Mouse (Mus musculus) skeletal muscle tissue, adult 2 months (tissue): ENCODE data around the gene Alg14.

ENCODE experiments used
- DNase-seq: peaks from one replicate; pipeline ENCODE4 v3.0.0-alpha.2; 2012; ENCODE audit warnings: low read depth, low spot score

Alg14 gene

DNA sequence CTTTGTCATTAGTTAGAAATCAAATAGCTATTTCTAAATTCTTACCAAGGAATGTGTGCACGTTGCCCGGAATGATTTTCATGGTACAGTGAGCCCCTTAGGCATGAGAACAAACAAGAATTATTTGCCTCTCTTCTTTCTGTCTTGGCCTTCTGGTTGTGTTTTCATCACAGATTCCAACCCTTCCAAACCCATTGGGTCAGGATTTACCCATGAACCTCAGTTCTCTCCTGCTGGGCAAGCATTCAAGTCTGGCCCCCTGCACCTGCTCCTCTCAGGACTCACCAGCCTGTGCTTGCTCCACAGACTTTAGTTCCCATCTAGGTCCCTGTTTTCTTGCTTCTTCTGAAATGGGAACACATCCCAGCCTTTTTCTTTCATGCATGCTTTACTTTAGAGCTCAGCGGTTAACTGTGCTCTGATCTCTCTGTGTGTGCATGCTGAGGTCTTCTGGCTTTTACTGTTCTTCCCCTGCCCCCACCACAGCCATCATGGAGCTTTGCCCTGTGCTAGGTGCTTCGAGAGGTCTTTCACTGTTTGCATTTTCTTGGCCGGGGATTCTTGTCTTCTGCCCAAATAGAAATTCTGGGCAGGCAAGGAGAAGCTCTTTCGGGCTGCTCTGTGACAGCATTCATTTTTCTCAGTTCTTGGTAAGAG is 44.8 kb downstream of the Alg14 start:
- DNase-seq, result no peak

DNA sequence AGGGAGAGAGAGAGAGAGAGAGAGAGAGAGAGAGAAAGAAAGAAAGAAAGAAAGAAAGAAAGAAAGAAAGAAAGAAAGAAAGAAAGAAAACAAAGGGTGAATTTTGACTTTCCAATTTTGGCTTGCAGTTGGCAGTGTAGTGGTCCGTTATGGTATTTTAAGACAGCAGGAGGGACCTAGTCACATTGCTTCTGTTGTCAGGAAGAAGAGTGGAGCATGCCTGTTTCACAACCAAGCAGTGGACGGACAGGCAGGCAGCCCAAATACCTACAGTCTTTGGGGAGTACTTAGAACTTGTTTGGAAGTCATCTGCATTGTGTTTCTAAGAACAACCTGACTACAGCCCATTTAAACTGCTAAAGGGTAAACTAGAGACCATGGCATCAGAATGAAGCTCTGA is 47.1 kb downstream of the Alg14 start:
- peak; percentile 30 for DNase-seq

DNA sequence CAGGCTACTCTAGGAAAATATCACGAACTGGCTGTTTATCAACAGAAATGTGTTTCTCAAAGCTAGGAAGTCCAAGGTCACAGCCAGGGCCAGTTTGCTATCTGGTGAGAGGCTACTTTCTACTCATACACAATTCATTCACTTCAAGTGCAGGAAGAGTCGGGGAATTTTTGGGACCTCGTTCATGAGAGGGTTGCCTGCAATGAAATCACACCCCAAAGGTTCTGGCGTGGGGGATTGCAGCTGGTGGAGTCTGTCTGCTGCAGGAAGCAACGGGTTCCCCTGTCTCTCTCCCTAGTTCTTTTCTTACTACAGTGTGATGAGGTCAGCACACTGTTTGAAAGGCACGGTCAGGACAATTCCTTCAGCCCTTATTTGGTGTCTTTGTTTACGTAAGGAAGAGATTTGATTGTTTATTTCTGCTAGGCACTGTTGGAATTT is 48.8 kb downstream of the Alg14 start:
- DNase-seq, result no peak

DNA sequence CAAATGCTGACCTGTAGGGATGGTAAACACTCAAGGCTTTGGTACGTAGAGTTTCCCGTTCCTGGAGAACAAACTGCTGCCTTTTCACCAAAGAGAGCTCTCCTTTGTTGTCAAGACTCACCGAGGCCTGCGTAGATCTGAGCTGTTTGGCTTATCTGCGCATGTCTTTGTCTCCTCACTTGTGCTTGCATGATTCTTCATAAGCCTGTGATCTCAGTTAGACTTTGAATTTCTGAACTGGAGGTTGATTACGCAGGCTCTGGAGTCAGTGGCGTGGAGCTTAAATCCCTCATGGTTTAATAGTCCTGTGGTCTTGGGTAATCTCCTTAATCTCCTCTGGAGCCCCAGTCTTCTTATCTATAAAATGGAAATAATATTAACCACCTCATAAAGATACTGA is 51.7 kb downstream of the Alg14 start:
- DNase-seq, result no peak

DNA sequence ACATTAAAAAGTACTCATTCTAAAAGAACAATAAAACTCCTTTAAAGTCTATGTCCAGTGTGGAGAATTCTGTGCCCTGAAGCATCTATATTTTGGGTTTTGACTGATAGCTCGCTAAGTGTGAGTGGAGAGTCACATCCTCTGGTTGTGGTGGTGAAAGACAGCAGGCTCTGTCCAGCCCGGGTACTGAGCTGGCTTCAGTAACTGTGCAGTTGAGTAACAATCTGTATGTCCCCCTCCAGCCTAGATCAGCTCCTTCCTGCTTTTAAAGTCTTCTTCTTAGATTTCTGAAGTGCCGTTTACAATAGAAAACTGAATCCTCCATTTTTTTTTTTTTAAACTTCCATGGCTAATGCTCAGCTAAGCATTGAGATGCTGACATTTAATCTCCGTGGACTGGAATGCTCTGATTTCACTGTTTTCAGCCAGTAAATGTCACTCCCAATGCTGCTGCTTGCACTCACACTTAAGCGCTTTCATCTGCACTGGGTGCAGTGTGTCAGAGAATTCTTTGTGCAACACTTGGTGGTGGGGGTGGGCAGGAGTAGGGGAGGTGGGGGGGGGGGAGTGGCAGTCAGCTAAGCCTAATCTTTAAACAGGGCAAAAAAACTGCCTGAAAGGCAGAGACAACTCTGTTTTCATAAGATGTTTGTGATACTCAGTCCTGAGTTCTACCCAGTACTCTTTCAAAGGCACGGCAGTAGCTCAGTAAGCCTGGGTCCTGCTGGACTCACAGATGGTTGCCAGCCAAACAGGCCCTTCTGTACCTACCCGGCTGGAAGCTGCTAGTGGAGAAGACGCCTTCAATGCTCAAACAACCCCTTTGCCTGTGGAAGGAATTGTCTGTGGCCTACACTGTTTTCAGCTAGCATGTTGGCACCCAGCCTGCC is 52.7 kb downstream of the Alg14 start:
- no peak for DNase-seq

DNA sequence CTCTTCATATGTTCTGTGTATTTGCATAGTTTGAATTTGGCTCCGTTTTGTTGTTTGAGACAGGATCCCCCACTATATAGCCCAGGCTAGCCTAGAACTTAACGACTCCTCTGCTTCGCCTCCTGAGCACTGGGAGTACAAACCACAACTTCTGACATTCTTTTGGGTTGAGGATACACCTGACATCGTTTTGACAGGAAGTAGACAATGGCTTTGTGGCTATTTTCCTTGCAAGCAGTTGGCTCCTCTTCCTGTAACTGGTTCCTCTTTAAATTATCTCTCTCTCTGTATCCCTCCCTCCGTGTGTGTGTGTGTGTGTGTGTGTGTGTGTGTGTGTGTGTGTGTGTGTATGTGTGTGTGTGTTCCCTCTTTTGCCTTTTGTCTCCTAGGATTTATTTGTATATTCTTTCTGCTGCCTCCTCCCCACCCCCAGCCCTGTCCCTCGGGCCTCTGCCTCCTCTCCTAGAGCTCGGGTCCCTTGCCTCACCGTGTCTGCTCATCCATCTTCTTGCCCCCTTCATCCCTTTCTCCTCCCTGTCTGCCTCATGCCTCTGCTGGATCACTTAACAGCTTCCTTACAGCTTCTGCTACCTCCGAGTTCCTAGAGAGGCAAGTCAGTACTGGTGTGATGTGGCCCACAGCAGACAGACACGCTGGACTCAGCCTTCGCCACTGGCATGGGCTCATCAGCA is 53.5 kb downstream of the Alg14 start:
- DNase-seq, result no peak

DNA sequence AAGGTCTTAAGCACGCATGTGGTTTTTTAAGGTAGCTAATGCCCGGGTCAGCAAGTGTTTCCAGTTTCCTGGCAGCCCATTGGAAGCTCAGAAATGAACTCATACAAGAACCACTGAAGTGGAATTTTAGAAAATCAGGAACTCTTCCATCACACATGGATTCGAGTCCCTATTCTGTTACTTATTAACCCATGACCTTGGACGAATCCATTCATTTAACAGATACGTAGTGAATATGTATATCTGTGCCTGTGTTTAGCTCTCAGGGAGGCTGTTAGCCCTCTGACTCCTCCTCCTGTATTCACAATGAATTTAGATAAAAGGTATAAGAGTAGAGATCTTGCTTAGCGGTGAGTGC is 54.0 kb downstream of the Alg14 start:
- DNase-seq, result no peak

DNA sequence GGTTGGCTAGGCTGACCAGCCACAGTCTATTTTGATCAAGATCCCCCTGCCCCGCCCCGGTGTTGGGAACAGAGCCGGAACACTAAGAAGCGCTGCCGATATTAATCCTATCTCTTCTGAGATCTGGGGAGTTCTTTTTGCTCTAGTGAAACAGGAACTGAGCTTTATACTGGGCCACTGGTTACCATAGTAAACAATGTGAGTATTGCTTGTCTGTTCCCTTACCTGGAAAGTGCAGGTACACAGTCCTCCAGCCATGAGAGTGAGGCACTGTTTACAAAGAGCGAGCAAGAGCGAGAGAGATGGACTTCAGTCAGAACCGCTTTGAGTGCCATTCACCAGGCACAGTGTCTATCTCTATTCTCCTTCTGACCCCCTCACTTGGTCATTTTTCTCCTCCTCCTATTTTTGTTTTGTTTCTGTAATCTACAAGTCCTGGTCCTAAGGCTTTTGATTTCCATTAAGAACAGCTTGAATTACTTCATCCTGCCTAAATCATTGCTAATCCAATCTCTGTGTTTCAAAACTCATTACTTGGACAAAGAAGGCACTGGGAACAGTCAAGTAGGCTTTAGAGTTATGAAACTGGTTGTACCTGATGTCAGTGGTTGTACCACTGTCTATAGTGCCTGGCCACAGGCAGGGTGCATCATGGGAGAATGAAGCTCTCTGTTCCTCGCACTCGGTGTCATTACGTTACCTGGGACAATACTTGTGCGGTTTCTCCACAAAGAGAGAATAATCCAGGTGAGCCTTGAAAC is 55.1 kb downstream of the Alg14 start:
- DNase-seq, result no peak

DNA sequence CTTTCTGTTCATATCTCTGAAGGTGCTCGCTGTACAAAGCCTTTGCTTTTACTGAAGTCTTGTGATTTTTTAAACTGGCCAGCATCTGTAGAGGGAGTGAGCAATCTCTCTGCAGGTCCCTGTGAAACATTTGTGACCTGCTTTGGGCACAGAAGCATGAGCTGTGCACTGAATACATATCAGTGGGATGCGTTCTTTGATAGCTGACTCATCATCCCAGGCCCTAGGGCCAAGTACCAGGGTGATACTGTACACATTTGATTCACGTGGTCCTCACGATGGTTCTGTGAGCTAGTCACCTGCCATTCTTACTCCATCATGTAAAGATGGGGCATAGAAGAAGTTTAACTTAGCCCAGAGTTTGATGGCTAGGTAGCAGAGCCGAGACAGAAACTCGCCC is 57.2 kb downstream of the Alg14 start:
- no peak for DNase-seq

DNA sequence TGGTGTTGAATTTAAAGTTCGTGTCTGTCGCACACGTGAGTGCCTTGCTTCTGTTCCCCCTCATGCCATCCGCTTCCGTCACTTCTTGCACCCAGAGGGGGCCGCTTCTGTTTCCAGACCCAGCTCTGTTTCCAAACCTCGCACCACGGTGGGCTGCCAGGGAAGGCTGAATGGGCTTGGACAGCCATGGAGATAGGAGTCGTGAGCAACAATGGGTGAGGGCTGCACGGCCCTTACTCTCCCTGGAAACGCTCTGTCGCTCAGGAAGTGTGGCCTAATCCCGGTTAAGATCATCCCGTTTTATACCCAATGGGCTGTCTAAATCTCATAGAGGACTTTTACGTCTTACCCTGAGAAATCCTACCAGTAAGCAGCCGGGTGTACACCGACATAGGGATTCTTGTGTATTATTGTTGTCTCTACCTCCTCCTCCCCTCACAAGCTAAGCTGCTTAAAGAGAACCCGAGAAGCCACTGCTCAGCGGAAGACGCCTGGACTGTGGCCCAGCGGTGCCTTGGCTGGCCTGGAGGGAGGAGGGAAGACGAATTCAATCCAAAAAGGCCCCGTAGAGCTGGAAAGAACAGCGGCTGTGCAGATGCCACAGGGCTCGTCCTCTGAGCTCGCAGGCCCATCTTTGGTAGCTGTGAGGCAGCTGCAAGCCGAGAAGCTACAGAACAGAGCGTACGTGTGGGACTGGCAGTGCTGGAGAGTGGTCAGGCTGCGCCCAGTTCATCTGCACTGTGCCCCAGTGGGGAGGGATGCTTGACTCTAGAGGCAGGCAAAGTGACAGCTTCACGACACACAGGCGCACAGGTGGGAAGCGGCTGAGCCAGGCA is 58.0 kb downstream of the Alg14 start:
- peak; percentile 65 for DNase-seq

DNA sequence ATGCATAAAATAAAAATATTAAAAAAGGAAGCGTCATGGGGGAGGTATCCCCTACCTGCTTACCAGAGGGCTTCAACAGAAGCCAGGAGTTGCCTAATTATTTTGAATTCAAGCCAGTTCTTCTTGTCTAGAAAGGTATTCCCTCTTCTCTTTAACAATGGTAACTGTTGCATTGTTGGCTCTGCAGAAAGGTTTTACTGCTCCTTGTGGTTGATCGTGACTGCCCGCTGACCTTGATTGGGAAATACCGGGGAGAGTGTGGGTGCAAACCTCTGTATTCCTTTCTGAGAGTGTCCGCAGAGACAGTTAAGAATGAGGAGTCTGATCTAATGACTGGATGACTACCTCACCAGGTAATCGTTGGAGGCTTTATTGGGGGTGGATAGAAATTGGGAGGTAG is 59.7 kb downstream of the Alg14 start:
- DNase-seq, result no peak

DNA sequence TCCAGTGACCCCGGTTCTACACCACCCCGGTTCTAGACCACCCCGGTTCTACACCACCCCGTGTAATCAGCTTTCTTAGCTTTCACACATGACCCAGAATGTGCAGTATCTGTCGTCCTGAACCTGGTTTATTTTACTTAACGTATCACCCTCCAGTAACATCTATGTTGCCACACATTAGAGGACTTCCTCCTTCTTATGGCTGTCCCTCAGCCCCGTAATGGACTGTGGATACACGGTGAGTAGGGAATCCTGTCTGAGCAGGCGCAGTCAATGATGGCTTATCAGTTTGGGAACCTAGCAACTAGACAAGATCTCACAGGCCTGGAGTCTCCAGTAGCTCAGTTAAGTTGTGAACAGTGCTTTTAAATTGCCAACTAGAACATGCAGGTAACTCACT is 62.7 kb downstream of the Alg14 start:
- DNase-seq, result no peak

DNA sequence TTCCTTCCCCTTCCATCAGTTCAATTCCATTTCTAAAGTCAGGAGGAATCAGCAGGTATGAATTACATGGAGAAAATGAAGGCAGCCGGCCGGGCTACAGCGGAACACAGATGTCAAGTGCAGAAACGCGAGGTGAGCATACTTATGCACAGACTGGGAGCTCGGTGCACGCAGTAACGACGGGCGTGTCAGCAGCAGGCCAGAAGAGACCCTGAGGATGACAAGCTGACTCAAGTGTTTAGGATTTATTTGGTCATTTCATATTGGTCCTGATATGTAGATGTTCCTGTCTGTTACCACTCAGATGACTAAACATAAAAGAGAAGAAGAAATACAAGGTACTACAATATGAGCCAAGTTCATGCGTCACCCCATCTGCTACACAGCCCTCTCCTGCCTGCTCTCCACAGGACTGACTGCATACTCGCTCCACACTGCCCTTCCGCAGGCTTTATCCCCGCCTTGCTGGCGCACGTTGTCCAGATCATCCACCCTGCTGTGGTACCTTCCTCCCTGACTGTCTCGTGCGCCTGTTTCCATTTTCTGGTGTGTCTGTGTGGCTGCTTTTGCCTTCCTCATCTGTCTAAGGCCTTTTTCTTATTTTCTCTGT is 63.4 kb downstream of the Alg14 start:
- DNase-seq, result no peak

DNA sequence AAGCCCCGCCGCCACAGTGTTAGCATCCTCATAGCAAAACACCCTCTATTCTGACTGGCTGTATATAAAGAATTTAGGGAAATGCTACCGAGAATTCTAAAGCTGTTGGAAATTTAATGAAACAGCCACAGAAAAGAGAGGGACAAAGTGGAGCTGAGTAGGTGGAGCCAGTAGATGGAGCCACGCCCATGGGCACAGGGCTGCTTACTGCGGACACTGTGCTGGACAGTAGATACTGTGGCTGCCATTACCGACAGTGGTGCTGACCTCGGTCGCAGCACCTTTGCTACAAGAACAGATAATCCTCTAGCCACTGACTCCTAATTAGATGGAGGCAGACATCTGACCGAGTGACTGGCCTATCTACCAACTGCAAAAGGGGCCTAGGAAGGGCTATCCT is 64.0 kb downstream of the Alg14 start:
- no peak for DNase-seq

DNA sequence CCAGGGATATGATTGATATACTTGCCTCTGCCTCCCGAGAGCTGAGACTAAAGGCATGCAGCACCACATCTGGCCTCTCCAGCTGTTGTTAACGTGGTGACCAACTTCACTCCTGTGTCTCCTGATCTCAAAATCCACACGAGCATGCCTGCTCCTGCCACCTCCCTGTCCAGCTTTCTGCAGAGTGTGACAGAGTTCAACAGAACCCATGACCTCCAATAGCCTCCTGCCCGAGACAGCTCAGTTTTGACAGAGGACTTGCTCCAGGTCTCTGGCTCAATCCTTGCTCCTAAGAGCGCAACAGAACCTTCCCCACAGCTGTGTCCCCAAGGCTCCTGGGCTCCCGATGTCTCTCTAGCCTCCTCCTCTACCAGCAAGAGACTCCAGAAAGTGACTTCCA is 64.5 kb downstream of the Alg14 start:
- no peak for DNase-seq

DNA sequence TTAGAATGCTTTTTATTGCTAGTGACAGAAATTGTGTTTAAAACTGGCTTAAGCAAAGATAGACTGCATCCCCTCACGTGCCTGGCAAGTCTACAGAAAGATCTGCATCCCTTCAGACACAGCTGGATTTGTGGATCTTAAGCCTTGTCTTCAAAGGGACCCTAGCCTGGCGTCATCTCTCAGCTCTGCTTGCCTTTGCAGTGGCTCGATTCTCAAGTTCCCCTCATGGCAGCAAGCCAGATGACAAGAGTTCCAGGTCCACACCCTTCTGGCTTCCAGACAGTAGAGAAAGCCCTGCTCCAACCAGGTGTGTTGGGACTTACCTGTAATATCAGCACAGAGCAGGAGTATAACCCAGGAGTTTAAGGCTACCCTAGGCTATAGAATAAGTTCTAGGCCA is 65.5 kb downstream of the Alg14 start:
- DNase-seq, result no peak

DNA sequence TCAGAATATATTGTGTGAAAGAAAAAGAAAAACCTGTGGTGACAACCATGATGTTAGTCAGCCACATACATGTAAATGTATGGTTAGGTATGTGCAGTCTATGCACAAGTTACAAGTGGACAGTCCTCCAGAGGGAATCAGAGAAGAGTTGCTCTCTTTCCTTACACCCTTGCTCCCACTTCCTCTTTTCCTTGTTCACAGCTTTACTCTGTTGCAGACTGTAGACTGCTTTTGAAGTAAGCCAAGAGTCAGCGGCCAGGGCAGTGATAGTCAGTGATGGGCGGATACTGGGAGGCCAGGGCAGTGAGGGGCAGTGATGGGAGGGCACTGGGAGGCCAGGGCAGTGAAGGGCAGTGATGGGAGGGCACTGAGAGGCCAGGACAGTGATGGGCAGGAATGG is 66.7 kb downstream of the Alg14 start:
- DNase-seq, result no peak

DNA sequence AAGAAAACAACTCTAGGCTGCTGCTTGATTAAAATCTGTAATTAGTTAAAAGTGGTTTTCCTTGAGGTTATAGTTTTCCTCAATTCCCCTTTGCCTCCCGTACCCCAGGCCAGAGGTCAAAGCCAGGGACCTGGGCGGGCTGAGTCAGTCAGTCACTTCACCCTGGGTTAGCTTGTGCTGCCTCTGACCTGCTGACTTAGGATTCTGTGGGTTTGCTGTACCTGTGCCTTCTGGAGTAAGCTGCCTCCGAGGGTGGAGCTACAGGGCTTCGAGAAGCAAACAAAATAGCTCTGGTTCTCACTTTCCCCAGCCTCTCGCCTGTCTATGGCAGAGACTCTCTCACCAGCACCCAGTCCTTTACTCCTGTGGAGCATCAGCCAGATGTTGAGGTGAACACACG is 67.3 kb downstream of the Alg14 start:
- no peak for DNase-seq

DNA sequence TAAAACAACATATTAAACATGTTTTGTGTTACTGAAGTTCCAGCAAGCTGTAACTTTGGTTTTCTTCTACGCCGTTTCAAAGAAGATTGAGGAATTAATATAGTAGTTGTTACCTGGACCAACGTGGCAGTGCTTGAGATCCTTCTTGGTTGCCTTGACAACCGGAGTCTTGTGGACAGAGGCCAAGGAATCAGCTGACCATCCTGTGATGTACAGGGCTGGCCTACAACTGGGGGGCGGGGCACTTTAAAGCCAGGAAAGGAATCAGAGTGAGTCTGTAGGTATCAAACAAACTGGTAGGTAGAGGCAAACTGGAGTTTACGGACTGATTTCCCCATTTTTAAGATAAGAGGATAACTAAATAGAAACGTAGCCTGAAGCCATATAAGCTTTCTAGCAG is 67.7 kb downstream of the Alg14 start:
- no peak for DNase-seq

DNA sequence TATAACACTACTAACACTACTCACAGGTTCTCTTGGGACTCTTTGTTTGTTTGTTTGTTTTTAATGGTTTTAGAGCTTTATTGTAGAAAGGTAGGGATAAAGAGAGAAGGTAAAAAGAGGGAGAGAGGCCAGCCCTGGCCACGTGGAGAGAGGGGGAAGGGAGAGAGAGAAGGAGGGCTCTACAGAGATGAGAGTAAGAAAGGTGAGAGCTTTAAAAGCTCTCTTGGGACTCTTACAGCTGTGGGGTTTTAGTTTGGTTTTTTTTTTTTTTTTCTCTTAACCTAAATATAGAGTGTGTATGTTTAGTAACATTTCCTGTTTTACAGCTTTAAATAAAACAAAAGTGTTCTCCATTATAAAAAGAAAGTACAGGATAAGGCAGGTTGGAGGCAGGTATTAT is 70.4 kb downstream of the Alg14 start:
- no peak for DNase-seq

DNA sequence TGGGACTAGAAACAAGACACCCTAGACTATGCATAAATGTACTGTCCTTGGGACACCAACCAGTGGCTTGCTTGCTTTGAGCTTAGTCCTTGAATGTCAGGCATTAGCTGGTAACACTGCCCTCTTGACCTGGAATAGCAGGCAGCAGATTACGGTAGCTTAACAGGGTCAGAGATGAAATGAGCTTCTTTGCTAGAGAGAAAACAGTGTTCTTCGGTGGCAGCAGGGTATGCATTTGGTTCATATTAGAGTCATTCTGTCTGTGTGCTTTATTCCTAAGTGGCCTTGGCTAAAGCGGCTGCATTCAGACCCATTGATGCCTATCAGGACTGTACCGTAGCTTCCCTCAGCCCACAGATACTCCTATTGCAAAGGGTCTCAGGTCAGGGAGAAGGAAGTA is 72.8 kb downstream of the Alg14 start:
- no peak for DNase-seq
